Mouse (Mus musculus): ENCODE measurements at regions not wholly inside any gene's neighbourhood (a gene's known extent, or its start where the extent isn't known, plus 50 kb on each side); places are given as distances from the start of the nearest gene placed in this dataset.

GRCm38 (mm10) chr3:80334446-80334893 is 450.1 kb downstream of the Fam198b start:
- Histone ChIP-seq H3K4me1 (ENCODE audit: control insufficient read depth in 1 of 2, insufficient read depth in 2 of 2) (no peaks in the 10 kb centered on the region), H3K9me3 (replicated peaks; ENCODE audit: low read length) (peaks cover 9% of the 10 kb centered on the region), H3K9ac (ENCODE audit: insufficient read depth, low read depth) (no peak overlapping the region), H3K36me3 (replicated peaks in 1 of 2; ENCODE audit: control insufficient read depth in 1 of 2, insufficient read depth in 1 of 2, low read length in 1 of 2) (no peaks in the 10 kb centered on the region), H3K79me2 (replicated peaks; ENCODE audit: control insufficient read depth, extremely low read depth, insufficient read depth, poor library complexity, severe bottlenecking) (no peaks in the 10 kb centered on the region), H3K4me3 (replicated peaks in 1 of 3; ENCODE audit: low read depth in 2 of 3, low read length in 2 of 3, poor library complexity in 1 of 3) (no peak overlapping the region), H3K27me3 (replicated peaks) (no peaks in the 10 kb centered on the region), H3K27ac (ENCODE audit: insufficient read depth, low read depth) (no peak overlapping the region), H3K4me2 (ENCODE audit: insufficient read depth, low read depth, poor library complexity, severe bottlenecking) (no peak overlapping the region)
- dilution Hi-C loops (cut with MboI; ENCODE audit: extremely low pct_ligation_motif_present, extremely low pct_unique_long_range_greater_than_20kb, low sequenced_read_pairs) = no loop called here
- in situ Hi-C loops (cut with MboI; ENCODE audit: low pct_ligation_motif_present, low pct_unique_long_range_greater_than_20kb, low sequenced_read_pairs) = no loop called here
- DNase-seq (ENCODE audit: extremely low read depth) = no peak
- TF ChIP-seq KAT2A (IDR thresholded peaks at IDR 0.05; ENCODE audit: insufficient replicate concordance, low read length) = no peak
- TF ChIP-seq MAZ (IDR thresholded peaks at IDR 0.05; ENCODE audit: low read depth, low read length) = no peak
- no peak for TF ChIP-seq ZKSCAN1 (IDR thresholded peaks at IDR 0.05; ENCODE audit: borderline replicate concordance, low read depth, low read length)
- no peak for TF ChIP-seq MAFK (IDR thresholded peaks at IDR 0.05; ENCODE audit: insufficient replicate concordance, low read length)
- TF ChIP-seq MAX (IDR thresholded peaks at IDR 0.05; ENCODE audit: low read length) = no peak
- no peak for TF ChIP-seq ZMIZ1 (IDR thresholded peaks at IDR 0.05; ENCODE audit: low read depth, low read length)
- TF ChIP-seq GABPA (IDR thresholded peaks at IDR 0.05; ENCODE audit: insufficient replicate concordance, low read depth, low read length) = no peak
- TF ChIP-seq JUND (conservative IDR thresholded peaks at IDR 0.05; ENCODE audit: low read depth, low read length) = no peak
- no peak for TF ChIP-seq ZC3H11A (IDR thresholded peaks at IDR 0.05; ENCODE audit: low read depth, low read length)
- TF ChIP-seq JUN (IDR thresholded peaks at IDR 0.05; ENCODE audit: insufficient read depth, low read depth, low read length) = no peak
- no peak for TF ChIP-seq NELFE (IDR thresholded peaks at IDR 0.05; ENCODE audit: low read depth, low read length)
- no peak for TF ChIP-seq ETS1 (conservative IDR thresholded peaks at IDR 0.05; ENCODE audit: low read depth, low read length)
- TF ChIP-seq NRF1 (IDR thresholded peaks at IDR 0.05; ENCODE audit: low read depth, low read length) = no peak
- TF ChIP-seq IRF4 (IDR thresholded peaks at IDR 0.05; ENCODE audit: low read depth, low read length) = no peak
- no peak for TF ChIP-seq E2F4 (IDR thresholded peaks at IDR 0.05; ENCODE audit: insufficient replicate concordance, low read depth, low read length)
- TF ChIP-seq PAX5 (IDR thresholded peaks at IDR 0.05; ENCODE audit: low read length) = no peak

- H3K36me3 ChIP-seq (replicated peaks in 1 of 2; ENCODE audit: control insufficient read depth in 1 of 2, insufficient read depth in 1 of 2, low read length in 1 of 2) = no peaks in the 10 kb centered on the region
- in situ Hi-C loops (cut with MboI; ENCODE audit: low pct_ligation_motif_present, low pct_unique_long_range_greater_than_20kb, low sequenced_read_pairs) (no loop called here), dilution Hi-C loops (cut with MboI; ENCODE audit: extremely low pct_ligation_motif_present, extremely low pct_unique_long_range_greater_than_20kb, low sequenced_read_pairs) (no loop called here)
- no peaks in the 10 kb centered on the region for H3K27me3 ChIP-seq (replicated peaks)
- H3K9me3 ChIP-seq (replicated peaks; ENCODE audit: low read length) = peaks cover 5% of the 10 kb centered on the region
- no peaks in the 10 kb centered on the region for H3K4me1 ChIP-seq (ENCODE audit: control insufficient read depth in 1 of 2, insufficient read depth in 2 of 2)
- TF ChIP-seq NRF1 (IDR thresholded peaks at IDR 0.05; ENCODE audit: low read depth, low read length) (no peak), HCFC1 (IDR thresholded peaks at IDR 0.05; ENCODE audit: low read depth, low read length) (no peak), MYC (IDR thresholded peaks at IDR 0.05; ENCODE audit: low read depth, low read length) (no peak), JUND (conservative IDR thresholded peaks at IDR 0.05; ENCODE audit: low read depth, low read length) (no peak), KAT2A (IDR thresholded peaks at IDR 0.05; ENCODE audit: insufficient replicate concordance, low read length) (no peak), MAZ (IDR thresholded peaks at IDR 0.05; ENCODE audit: low read depth, low read length) (no peak), MAX (IDR thresholded peaks at IDR 0.05; ENCODE audit: low read length) (no peak)
- no peak overlapping the region for H3K9ac ChIP-seq (ENCODE audit: insufficient read depth, low read depth)
- H3K4me3 ChIP-seq (replicated peaks in 1 of 3; ENCODE audit: low read depth in 2 of 3, low read length in 2 of 3, poor library complexity in 1 of 3) = no peak overlapping the region
- H3K4me2 ChIP-seq (ENCODE audit: insufficient read depth, low read depth, poor library complexity, severe bottlenecking) = no peak overlapping the region
- H3K27ac ChIP-seq (ENCODE audit: insufficient read depth, low read depth) = no peak overlapping the region
- H3K79me2 ChIP-seq (replicated peaks; ENCODE audit: control insufficient read depth, extremely low read depth, insufficient read depth, poor library complexity, severe bottlenecking) = no peaks in the 10 kb centered on the region
- DNase-seq (ENCODE audit: extremely low read depth) = no peak
Measured at GRCm38 (mm10) chr3:80336123-80336674, 451.9 kb downstream of the Fam198b start.
